23 mouse cellular contexts compared by ENCODE assay signal in genomic region chrX:94150471-94150870, GRCm38 (mm10).
"Had no signal": no experiment of that assay in that cellular context is flagged by ENCODE, and none has a peak within 500 bp of the region (broad histone marks: within the 10 kb centered on the region; RNA-seq: fewer than 3 reads in every experiment).

No protein-coding gene starts in this region.

- H3K4me1 ChIP-seq: heart, embryonic 10.5 days; heart, embryonic 12.5 days; hindbrain, embryonic 12.5 days; hindbrain, embryonic 15.5 days; limb, embryonic 10.5 days; limb, embryonic 12.5 days had no signal

- ATAC-seq: hindbrain, postnatal 0 days; intestine, embryonic 16.5 days had no signal

- H3K4me3 ChIP-seq: gastrocnemius, adult 2 months; heart, embryonic 10.5 days; heart, embryonic 12.5 days; hindbrain, embryonic 10.5 days; hindbrain, embryonic 12.5 days; hindbrain, embryonic 15.5 days; layer of hippocampus, adult 2 months; left cerebral cortex, adult 2 months; limb, embryonic 10.5 days; limb, embryonic 12.5 days had no signal

- H3K9me3 ChIP-seq: heart, embryonic 10.5 days; heart, embryonic 12.5 days; hindbrain, embryonic 10.5 days; hindbrain, embryonic 12.5 days; hindbrain, embryonic 15.5 days; limb, embryonic 10.5 days; limb, embryonic 12.5 days had no signal

- H3K9ac ChIP-seq: heart, embryonic 12.5 days; hindbrain, embryonic 12.5 days; hindbrain, embryonic 15.5 days; limb, embryonic 12.5 days had no signal

- H3K27ac ChIP-seq: gastrocnemius, adult 2 months; heart, embryonic 10.5 days; hindbrain, embryonic 10.5 days; hindbrain, embryonic 12.5 days; hindbrain, embryonic 15.5 days; hindbrain, postnatal 0 days; layer of hippocampus, adult 2 months; left cerebral cortex, adult 2 months; limb, embryonic 10.5 days; limb, embryonic 12.5 days had no signal

- DNase-seq: gastrocnemius, adult 2 months; gastrocnemius, postnatal 10 days; gastrocnemius, postnatal 25 days; heart, adult 18-20 months; heart, postnatal 10 days; heart, postnatal 4 days; kidney, adult 11 months; kidney, adult 8-10 months; kidney, postnatal 10 days; kidney, postnatal 25 days; kidney, postnatal 4 days; liver had no signal

- H3K36me3 ChIP-seq: heart, embryonic 10.5 days; heart, embryonic 12.5 days; hindbrain, embryonic 10.5 days; hindbrain, embryonic 12.5 days; hindbrain, embryonic 15.5 days; limb, embryonic 10.5 days; limb, embryonic 12.5 days had no signal
